Mouse (Mus musculus) liver, embryonic 14.5 days (tissue): ENCODE measurements around the gene Nme2. TPM values are rescaled to one million over a fixed set of nuclear protein-coding genes. Genes with fewer than 3 reads are reported as not detected.

ENCODE experiments used
- ATAC-seq: fragments of 200-750 bp; cut with Nextera tagmentation; 2 replicates; pipeline ENCODE4 v1.8.0; 2017; ENCODE audit warnings: moderate number of reproducible peaks, mild to moderate bottlenecking, moderate library complexity; ENCODE audit not compliant: insufficient read depth
- DNase-seq, 3 experiments: peaks; one replicate each; pipeline ENCODE4 v3.0.0-alpha.2; 2012 to 2013; ENCODE audit warnings: low read depth in 3 of 3, low spot score in 3 of 3
- H3K27ac ChIP-seq: fragments of 300-500 bp; sonication (generic); 2 replicates; pipeline ENCODE4 v1.5.1; 2014; ENCODE audit warnings: moderate library complexity, mild to moderate bottlenecking, control low read depth, inconsistent platforms
- H3K27me3 ChIP-seq: fragments of 300-500 bp; sonication (generic); 2 replicates; pipeline ENCODE4 v1.6.1; 2014; ENCODE audit warnings: mild to moderate bottlenecking, low read length, moderate library complexity; ENCODE audit not compliant: control insufficient read depth, insufficient read depth
- H3K36me3 ChIP-seq: fragments of 300-500 bp; sonication (generic); replicated peaks from 2 replicates; pipeline ENCODE4 v1.6.1; 2014; ENCODE audit warnings: low read depth; ENCODE audit not compliant: control insufficient read depth, insufficient read depth
- H3K4me1 ChIP-seq, 2 experiments: fragments of 200-500 bp in 1 of 2; fragments of 300-500 bp in 1 of 2; sonication (generic) in 1 of 2; replicated peaks; 2 replicates each; pipeline ENCODE4 v1.6.1; 2012 to 2014; ENCODE audit warnings: antibody characterized with exemption in 1 of 2, inconsistent platforms in 1 of 2, low read length in 1 of 2; ENCODE audit not compliant: control insufficient read depth in 2 of 2, insufficient read depth in 2 of 2
- H3K4me2 ChIP-seq: fragments of 300-500 bp; sonication (generic); 2 replicates; pipeline ENCODE4 v1.6.1; 2014; ENCODE audit warnings: low read depth, mild to moderate bottlenecking, control low read depth, moderate library complexity
- H3K4me3 ChIP-seq, 2 experiments: fragments of 200-500 bp in 1 of 2; fragments of 300-500 bp in 1 of 2; sonication (generic) in 1 of 2; 2 replicates each; pipeline ENCODE4 v1.5.1; 2012 to 2014; ENCODE audit warnings: low read depth in 2 of 2, low read length in 2 of 2, mild to moderate bottlenecking in 2 of 2, control low read depth in 1 of 2, inconsistent platforms in 1 of 2, moderate library complexity in 1 of 2; ENCODE audit not compliant: insufficient read depth in 1 of 2
- H3K9ac ChIP-seq: fragments of 300-500 bp; sonication (generic); replicated peaks from 2 replicates; pipeline ENCODE4 v1.6.1; 2014; ENCODE audit warnings: mild to moderate bottlenecking, control low read depth, moderate library complexity
- H3K9me3 ChIP-seq: fragments of 300-500 bp; sonication (generic); 2 replicates; pipeline ENCODE4 v1.6.1; 2016; ENCODE audit warnings: low read length, mixed read lengths; ENCODE audit not compliant: control insufficient read depth
- CTCF ChIP-seq: IDR thresholded peaks from 2 replicates; pipeline ENCODE4 v1.5.1; 2016; ENCODE audit warnings: antibody characterized with exemption, low read depth, control low read depth
- EP300 ChIP-seq: IDR thresholded peaks from 2 replicates; pipeline ENCODE4 v1.6.1; 2016; ENCODE audit warnings: antibody characterized with exemption, low read depth
- WGBS: fragments of 180-500 bp; shearing (Covaris S2); extraction: QIAGEN DNeasy Blood & Tissue Kit; methylation state at CpG from one replicate; pipeline ENCODE4 v1.1.7; 2014; ENCODE audit not compliant: insufficient replicate concordance; 5-methylcytosine and 5-hydroxymethylcytosine counted together
- polyA plus RNA-seq, 2 experiments: library from polyadenylated mRNA; depleted of rRNA in 1 of 2; stranded (reverse) in 1 of 2; unstranded in 1 of 2; fragments of >200 nt; fragmentation: Nextera tagmentation in 1 of 2; extraction: Ambion mirVana in 1 of 2; gene quantifications; 2 replicates each; pipeline versions ENCODE4 v1.2.1 to v1.2.3; 2012 to 2014

The Nme2 gene
- polyA plus RNA-seq, 2 experiments: 117 to 131 TPM

DNA sequence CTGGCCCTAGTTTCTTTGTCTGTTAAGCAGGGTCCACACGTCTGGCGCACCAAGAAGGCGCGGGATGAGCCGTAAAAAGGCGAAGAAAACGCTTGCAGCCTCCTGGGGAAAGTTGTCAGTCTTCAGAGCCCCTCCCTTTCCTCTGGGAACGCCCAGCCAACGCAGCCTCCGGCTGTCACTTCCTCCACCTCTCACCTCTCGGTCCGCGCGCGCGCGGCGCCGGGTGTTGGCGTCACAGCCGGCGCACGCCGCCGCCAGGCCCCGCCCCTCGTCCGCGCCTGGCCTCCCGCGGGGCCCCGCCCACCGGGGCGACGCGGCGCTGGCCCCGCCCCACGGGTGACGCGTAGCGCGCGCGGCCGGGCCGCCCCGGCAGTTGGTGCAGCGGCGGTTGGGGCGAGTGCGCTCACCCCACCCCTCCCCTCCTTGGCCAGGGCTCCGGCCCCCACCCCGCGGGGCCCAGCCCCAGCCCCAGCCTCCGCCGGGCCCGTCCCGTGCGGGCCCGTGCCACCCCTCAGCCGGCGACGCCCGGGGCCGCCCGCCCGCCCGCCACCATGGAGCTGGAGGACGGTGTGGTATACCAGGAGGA, 39.8 kb upstream of the Nme2 start, which contains the start of gene Spag9:
Spag9 (plus strand) TSS at position 372 of the 586 bp plus-strand sequence.
- Histone ChIP-seq H3K9ac (peak within 1 kb of the TSS; percentile 95), H3K4me3 (peak within 1 kb of the TSS; percentile 88 to 91), H3K27ac (peak within 1 kb of the TSS; percentile 100), H3K27me3 (no peaks in the 10 kb centered on the region), H3K36me3 (no peaks in the 10 kb centered on the region), H3K4me2 (peak within 1 kb of the TSS; percentile 100), H3K9me3 (no peaks in the 10 kb centered on the region), H3K4me1 (peaks cover 15 to 16% of the 10 kb centered on the region in 2 experiments)
- ATAC-seq: peak; percentile 93
- TF ChIP-seq EP300: 0 out of 2 replicates have a peak, but pooled peaks have one; percentile 9
- no peak for TF ChIP-seq CTCF
- peak; percentile 90 to 93 (median 93) for DNase-seq
- under 1% methylated on average over 50 of the region's 70 CpGs for WGBS

DNA sequence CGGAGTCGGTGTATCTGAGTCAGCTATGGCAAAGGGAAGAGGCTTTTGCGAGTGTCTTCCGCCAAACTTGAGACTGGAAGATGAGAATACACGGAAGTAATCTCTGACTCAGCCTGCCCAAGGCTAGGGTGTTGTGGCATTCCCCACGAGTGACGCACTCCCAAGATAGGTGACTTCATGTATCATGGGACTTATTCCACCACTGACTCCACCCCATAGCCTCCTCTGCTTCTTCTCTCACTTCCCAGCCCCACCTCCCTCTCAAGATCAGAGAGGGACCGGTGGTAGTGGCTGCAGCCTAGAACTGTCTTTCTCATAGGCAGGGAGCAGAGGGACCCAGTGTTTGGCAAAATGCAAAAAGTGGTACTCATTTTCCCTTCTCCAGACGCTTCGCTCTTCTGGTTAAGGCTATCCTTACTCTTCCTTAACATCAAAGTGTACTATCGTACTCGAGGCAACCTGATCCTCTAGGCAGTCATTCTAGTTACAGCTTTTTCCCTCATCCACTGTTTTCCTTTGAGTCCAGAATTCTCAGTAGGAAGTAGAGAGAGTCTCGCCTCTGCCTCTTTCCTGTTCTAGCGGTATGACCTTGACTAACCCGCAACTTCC, 39.2 kb upstream of the Nme2 start:
- H3K27me3 ChIP-seq: no peaks in the 10 kb centered on the region
- H3K9me3 ChIP-seq: no peaks in the 10 kb centered on the region
- peak overlapping the region; percentile 100 for H3K4me2 ChIP-seq
- WGBS: under 1% methylated on average over 15 of the region's 15 CpGs
- H3K36me3 ChIP-seq: no peaks in the 10 kb centered on the region
- peak; percentile 72 for ATAC-seq
- H3K9ac ChIP-seq: peak overlapping the region; percentile 79
- TF ChIP-seq CTCF (no peak), EP300 (no peak)
- peak; percentile 74 to 92 (median 75) for DNase-seq
- H3K27ac ChIP-seq: peak overlapping the region; percentile 100
- peaks cover 15 to 16% of the 10 kb centered on the region in 2 experiments for H3K4me1 ChIP-seq
- peak overlapping the region; percentile 72 to 91 for H3K4me3 ChIP-seq

DNA sequence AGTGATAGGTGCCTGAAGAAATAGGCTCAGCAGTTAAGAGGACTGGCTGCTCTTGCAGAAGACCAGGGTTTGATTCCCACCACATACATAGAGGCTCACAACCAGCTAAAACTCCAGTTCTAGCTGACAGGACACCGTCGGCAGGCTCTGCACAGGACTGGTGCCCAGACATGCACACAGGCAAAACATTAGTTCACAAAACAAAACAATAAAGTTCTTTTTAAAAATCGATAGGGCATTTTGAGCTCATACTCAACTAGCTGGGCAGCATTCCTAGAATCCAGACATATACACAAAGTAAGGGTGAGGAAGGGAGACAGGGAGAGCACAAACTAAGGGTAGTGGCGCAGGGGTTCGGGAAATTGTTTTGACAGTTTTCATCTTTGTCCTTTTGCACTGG, 38.5 kb upstream of the Nme2 start:
- Histone ChIP-seq H3K4me3 (peak overlapping the region; percentile 72 to 91), H3K4me2 (peak overlapping the region; percentile 100), H3K27me3 (no peaks in the 10 kb centered on the region), H3K27ac (peak overlapping the region; percentile 100), H3K4me1 (peaks cover 15 to 16% of the 10 kb centered on the region in 2 experiments), H3K9ac (peak overlapping the region; percentile 79), H3K9me3 (no peaks in the 10 kb centered on the region), H3K36me3 (no peaks in the 10 kb centered on the region)
- TF ChIP-seq EP300 (no peak), CTCF (no peak)
- DNase-seq (no peak), ATAC-seq (no peak)
- WGBS: 46% methylated on average over 5 of the region's 5 CpGs

DNA sequence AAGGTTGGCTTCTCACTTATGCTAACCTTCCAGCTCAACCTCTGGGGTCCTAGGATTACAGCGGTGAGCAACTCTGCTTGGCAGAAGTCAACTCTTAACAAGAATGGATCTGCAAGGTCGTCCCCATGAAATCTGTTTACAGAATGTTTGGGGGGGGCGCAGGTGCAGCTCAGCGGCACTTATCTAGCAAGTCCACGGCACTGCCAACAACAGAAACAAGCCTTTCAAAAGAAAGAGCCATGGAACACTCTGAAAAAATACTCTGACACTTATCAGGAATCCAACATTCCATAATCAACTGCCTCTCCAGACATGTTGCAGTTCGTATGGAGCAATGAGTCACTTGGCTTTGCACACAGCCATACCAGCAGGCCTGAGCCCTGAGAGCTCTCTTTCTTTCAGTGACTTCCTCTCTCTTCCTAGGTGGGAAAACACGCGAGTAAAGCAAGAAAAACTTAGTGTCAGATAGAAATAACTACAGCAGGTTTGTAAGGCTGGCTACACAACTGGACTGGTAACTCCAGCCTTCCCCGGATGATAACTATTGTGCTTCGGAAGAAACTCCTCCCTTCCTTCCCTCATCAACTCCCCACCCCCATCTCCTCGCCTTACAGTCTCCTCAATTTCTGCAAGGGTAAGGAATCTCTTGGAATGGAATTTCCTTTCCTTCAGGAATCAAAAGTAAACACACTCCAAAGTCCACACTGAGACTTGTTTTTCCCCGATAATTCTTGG, 32.4 kb upstream of the Nme2 start:
- WGBS: 46% methylated on average over 12 of the region's 12 CpGs
- Histone ChIP-seq H3K4me1 (peaks cover 7 to 18% of the 10 kb centered on the region in 2 experiments; a peak in 3 of 4 replicates), H3K36me3 (no peaks in the 10 kb centered on the region), H3K4me2 (no peak overlapping the region), H3K27ac (no peak overlapping the region), H3K9ac (no peak overlapping the region), H3K27me3 (no peaks in the 10 kb centered on the region), H3K9me3 (no peaks in the 10 kb centered on the region), H3K4me3 (no peak overlapping the region)
- DNase-seq (no peak), ATAC-seq (no peak)
- TF ChIP-seq EP300 (no peak), CTCF (no peak)
